Mouse (Mus musculus) adrenal gland, adult 18-20 months (tissue): ENCODE measurements around the gene Bbs9. TPM values are rescaled to one million over a fixed set of nuclear protein-coding genes. Genes with fewer than 3 reads are reported as not detected.
"Not testable (repeated sequence)": the region's sequence is repeated elsewhere in the genome, so short reads cannot be mapped to it uniquely, and the experiment has no call there.

Experiments
- DNase-seq, 2 experiments: peaks; one replicate each; pipeline ENCODE4 v3.0.0; 2021 to 2022; ENCODE audit warnings: low spot score in 2 of 2
- total RNA-seq, 2 experiments: library from RNA; stranded (reverse); gene quantifications; 1 replicate in 1 of 2; 2 replicates in 1 of 2; pipeline ENCODE4 v1.2.3; 2021

Bbs9 gene
- total RNA-seq, 2 experiments from 2014 or later, result 12.5 to 16.5 TPM

DNA sequence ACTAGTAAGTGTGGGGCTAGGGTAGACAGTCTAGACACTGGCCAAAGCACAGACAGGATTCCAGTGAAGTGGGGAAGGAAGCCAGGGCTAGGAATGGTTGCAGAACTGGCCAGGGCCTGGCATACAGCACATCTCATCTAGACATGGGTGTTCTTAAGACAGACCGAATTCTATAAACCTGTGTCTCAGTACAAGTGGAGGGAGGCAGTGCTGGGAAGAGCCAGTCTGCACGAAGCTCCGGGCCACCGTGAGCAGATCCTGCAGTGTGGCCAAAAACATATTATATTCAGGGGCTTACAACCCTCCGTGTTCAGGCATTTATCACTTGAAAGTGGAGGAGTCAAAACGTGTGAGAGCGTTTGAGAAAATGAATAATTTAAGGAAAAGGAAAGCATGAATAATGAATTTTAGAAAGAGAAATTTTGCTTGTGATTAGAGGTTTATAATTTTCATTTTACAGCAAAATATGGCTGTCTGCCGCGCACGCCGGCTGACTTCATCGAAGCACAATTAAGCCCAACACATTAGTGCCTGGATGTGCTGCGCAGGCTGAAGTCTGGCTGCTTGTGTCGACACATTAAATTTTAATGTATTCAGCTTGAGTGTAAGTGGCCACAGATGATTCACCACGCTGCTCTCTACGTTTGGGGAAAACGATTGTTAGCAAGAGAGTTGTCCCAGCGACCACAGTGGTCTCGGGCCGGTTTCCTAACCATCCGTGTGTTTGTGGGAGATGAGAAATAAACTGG lies 353.9 kb downstream of the Bbs9 start:
- no peak for DNase-seq

DNA sequence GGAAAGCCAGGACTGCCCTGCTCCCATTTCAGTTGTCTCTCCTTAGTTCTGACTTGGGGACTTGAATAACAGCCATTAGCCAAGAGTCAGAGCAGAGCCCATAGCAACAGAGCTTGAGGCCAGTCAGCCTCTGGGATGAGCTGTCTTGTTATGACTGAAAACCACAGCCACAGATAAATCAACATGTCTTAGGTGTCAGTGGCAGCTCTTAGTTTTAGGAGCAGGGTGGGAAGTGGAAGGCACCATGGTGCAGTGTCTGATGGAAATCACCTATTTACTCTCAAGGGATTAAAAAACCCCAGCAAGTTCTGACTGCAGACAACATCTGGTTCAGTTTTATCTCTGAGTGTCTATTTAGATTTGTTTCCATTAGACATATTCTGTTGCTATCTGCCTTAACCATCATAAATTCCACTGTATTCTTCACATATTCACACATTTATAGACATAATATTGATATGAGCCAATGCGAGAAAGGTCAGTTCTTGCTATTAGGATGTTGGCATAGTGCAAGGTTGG lies 359.5 kb downstream of the Bbs9 start:
- DNase-seq, result no peak

DNA sequence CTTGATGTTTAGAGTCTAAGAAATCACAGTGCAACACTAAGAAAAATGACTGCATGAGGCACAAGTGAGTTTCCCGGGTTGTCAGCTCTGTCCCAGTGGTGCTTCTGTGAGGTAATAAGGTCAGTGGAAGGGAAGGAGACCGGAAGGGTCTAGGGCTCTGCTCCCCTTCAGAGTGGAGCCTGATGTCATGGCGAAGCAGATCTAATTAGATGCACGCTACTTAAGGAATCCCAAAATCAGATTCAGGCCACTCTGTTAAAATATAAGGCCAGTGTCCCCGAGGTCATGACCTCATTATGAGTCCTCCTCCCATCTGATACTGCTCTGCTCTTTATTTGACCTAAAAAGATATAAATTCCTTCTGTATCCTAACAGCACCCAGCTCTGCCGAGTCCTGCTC lies 361.5 kb downstream of the Bbs9 start:
- DNase-seq, result no peak

DNA sequence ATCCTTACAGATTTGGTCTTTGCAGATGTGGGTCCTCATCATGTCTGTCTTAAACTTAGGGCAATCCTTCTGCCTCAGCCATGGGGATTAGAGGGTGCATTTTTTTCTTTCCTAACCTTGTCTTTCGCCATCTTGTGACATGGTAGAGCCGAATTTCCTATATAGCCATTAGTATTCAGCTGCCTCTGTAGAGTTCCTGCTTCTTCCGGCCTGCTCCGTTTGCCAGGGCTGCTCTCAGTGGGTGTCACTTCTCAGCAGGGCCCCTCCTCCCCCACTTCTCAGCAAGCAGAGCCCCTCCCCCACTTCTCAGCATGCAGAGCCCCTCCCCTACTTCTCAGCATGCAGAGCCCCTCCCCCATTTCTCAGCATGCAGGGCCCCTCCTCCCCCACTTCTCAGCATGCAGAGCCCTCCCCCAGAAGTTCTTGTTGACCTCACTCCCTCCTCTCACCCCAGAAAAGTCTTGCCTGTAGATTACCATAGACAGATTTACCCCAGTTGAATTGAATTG lies 362.2 kb downstream of the Bbs9 start:
- no peak for DNase-seq

DNA sequence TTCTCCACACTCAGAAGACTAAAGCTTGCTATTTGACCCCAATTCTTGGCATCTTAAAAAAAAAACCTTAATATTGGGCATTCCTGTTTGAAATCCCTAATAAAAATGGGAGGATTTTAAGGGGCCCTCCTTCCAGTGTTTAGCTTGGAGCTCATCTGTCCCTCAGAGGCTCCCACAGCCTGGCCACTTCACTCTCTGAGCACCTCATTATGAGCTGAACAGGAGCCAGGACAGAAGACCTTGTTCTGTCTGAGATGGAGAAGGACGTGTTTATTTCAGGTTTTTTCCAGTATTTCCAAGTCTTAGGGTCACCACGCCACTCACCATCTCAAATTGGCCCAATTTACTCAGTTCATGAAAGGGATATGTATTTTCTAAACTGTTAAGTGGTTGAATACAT lies 370.5 kb downstream of the Bbs9 start:
- no peak for DNase-seq

DNA sequence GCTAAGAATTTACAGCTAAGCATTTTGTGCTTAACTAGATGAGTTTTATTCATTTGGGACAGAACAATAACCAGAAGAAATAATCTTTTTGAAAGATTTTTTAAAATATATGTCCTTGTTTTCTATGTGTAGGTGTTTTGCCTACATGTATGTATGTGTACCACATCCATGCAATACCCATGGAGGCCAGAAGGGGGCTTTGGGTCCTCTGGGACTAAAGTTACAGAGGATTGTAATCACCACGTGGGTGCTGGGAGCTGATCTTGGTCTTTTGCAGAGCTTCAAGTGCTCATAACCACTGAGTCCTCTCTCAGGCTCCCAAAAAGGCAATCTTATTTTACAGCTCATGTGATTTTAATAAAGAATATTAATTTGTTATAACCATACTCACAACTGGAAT lies 371.3 kb downstream of the Bbs9 start:
- no peak for DNase-seq

DNA sequence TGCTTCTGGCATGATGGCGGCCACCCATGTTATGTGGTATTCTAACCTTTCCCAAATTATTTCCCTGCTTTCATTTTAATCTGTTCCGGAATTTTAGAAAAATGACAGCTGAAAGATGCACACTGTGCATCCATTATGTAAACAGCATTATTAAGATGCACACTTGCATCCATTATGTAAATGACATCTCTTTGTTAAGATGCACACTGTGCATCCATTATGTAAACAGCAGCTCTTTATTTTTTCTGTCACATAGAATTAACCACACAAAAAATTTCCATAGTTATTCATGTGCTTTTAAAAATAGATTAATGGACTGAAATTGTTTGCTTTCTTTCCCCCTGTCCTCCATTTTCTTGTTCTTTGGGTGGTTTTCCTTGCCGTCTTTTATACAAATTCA lies 373.3 kb downstream of the Bbs9 start:
- DNase-seq, result no peak

DNA sequence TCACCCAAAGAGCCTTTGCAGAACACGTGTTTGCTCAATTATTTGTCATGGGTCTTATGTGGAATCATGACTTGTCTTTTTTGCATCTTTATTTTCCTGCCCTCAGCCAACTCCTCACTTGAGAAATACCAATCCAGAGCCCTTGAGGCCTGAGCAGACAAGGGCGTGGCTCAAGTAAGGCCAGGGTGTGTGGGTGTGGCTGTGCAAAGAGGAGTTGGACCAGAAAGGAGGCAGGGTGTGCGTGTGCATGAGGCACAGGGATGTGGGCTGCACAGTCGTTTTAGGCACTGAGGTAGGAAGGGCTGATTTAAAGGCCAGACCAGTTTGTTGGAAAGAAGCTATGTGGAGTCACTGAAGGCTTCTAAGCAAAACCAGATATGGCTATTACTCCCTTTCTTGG lies 373.7 kb downstream of the Bbs9 start:
- no peak for DNase-seq

DNA sequence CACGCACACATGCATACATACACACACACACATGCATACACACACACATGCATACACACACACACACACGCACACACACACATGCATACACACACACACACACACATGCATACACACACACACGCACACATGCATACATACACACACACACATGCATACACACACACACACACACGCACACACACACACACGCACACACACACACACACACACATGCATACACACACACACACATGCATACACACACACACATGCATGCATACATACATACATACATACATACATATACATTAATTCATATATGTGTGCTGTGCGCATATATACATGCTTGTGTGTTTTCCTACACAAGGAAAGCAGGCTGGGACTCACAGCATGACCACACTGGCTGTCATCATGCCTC lies 393.6 kb downstream of the Bbs9 start:
- not testable (repeated sequence) for DNase-seq

DNA sequence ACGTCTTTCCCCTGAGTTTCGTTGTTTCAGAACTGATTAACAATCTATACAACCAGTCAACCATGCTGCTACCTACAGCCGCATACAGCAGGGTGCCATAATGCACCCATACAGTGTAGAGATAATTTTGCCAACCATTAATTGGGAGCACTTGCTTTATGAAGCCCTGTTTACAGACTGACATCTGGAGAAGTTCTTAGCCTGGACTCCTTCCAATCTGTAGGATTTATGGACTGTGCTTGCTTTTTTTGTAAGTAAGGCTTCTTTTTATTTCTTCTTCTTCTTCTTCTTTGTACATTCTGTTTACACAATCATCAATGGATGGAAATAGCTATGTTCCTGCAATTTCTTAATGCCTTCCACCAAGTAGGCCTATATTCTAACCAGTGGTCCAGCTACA lies 395.1 kb downstream of the Bbs9 start:
- no peak for DNase-seq

DNA sequence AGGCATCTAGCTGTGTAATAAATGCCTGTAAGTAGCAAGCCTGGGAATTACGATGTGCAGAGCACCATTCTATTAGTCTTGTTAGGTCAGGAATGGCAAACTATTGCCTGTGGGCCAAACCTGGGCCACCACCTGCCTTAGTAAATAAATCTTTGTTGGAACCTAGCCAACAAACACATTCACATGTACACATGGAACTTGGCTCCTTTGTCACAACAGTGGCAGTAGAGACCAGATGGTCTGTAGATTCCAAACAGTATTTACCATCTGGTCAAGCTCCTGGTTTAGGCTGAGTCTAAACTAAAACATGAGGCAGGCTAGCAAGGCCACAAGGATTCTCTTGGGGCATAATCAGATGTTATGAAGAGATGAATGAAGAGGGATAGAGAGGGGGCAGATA lies 399.7 kb downstream of the Bbs9 start:
- DNase-seq, result no peak

DNA sequence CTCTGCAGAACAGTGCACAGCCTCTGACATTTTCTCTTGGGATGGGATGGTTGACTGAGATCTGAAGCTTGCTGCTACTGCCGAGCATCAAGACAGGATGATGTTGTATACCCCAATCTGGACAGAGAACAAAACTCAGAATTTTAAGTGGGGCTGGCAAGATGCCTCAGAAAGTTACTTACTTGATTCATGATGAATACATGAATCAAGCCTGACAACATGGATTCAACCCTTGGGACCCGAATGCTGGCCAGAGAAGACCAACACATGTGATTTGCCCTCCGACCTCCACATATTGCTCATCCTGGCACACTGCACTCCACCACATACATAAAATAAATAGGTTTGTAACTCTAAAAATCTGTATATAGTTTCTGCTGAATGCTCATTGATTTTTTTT lies 403.8 kb downstream of the Bbs9 start:
- no peak for DNase-seq

DNA sequence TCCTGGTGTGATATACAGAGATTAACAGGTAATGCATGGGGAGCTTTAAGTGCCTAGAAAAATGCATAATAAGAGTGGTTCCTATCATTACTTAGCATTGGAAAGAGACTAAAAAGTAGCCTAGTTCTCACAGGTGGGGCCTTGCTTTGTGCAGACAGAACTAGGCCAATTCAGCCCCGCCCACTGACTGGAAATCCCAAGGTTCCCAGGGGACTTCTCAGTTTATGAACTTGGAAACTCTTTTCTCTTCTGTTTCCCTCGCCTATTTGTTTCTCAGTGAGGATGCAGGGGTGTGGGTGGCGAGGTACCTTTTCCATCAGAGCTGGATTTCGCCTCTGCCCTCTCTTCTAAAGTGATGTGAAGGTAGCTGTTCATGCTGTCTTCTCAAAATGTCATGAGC lies 410.8 kb downstream of the Bbs9 start:
- DNase-seq, result no peak

DNA sequence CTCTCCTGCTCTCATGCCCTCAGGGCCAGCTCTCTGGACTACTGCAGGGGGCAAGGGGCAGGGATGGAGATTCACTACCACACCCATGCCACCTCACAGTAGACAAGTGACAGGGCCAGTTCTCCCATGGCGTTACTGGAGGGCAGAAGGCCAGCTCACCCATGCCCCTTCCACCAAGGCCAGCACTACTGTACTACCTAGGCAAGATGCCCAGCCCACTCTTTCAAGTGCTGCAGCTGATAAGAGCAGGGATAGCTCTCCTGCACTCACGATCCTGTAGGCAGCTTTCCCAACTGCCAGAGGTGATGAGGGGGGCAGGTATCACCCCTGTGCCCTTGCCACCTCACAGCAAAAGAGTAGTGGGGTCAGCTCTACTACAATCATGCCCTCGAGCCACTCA lies 429.9 kb downstream of the Bbs9 start:
- no peak for DNase-seq

DNA sequence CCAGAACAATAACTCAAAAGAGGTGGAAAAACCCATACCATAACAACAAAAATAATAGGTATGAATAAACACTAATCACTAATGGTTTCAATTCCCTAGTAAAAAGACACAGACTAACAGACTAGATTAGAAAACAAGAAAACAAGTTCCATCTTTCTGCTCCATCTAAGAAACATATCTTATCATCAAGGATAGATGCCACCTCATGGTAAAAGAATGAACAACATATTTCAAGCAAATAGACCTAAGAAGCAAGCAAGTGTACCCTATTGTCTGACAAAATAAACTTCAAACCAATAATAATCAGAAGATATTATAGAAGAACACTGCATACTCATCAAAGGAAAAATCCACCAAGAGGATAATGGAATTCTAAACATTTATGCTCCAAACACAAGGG lies 441.3 kb downstream of the Bbs9 start:
- no peak for DNase-seq

DNA sequence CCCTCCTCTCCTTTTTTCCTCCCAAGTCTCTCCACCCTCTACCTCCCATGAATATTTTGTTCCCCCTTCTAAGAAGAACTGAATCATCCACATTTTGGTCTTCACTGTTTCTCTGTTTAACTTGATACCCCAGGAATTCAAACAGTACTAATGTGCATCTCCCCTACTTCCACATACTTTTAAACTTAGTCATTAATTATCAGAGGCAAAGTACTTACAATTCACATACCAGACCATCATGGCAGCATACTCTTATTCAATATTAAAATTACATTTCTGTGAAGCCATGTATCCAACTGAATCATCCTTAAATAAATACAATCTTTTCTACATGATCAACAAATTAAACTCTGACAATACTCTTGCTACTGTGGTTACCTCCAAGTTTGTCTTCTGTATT lies 460.1 kb downstream of the Bbs9 start:
- no peak for DNase-seq

Other genes starting within 250 kb of the Bbs9 start
- under 1 TPM; 0.50 to 0.61 TPM for gene Zfp599, start 215.8 kb upstream of the Bbs9 start, total RNA-seq
- 1 to 10 TPM; 4.4 to 4.7 TPM for gene Zfp810, start 168.1 kb upstream of the Bbs9 start, total RNA-seq
- gene Anln, start 86.5 kb upstream of the Bbs9 start, total RNA-seq, result 1 to 10 TPM; 1.9 to 2.3 TPM
- 1 to 10 TPM; 3.2 to 5.0 TPM for gene 9530077C05Rik, start 64.2 kb upstream of the Bbs9 start, total RNA-seq
- not detected for gene Gm17545, start 21.4 kb upstream of the Bbs9 start, total RNA-seq
- 10 to 100 TPM; 31.6 to 35.5 TPM for gene Rp9, start 6.0 kb upstream of the Bbs9 start, total RNA-seq